Mouse (Mus musculus) megakaryocyte, embryonic 14.5 days (primary cell): ENCODE data around the gene Mknk1.

Experiments used
- FLI1 ChIP-seq: IDR thresholded peaks from 2 replicates; pipeline ENCODE4 v1.6.1; 2012; ENCODE audit warnings: low read length, inconsistent platforms, mixed read lengths
- GATA1 ChIP-seq: IDR thresholded peaks from 3 replicates; pipeline ENCODE4 v1.6.1; 2012; ENCODE audit warnings: mixed read lengths, low read length, inconsistent platforms, borderline replicate concordance

DNA sequence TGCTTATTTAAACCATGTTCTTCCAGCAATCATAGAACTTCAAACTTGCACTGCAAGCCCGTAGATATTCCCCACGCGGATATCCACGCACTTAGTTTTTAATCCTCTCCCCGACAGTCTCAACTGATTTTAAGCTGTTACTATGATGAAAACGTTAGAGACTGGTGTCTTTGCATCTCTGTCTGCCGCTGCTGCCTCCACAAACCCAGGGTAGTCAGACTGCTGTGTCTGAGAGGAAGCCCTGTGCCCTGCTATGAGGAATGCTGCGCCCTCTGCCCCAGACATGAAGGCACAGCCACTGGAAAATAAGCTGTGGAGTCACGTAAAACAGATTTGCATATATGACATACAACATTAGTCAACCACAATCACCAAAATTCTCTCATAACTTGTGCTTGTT is 39.8 kb downstream of the Mknk1 start:
- TF ChIP-seq GATA1 (no peak), FLI1 (no peak)
